Mouse (Mus musculus) kidney, embryonic 14.5 days (tissue): ENCODE results near the gene Heyl. TPM values are rescaled to one million over a fixed set of nuclear protein-coding genes. Genes with fewer than 3 reads are reported as not detected.

ENCODE experiments used
- ATAC-seq: fragments of 200-750 bp; cut with Nextera tagmentation; 2 replicates; pipeline ENCODE4 v1.8.0; 2017; ENCODE audit warnings: moderate number of reproducible peaks, mild to moderate bottlenecking, moderate TSS enrichment, moderate library complexity; ENCODE audit not compliant: low FRiP score, low TSS enrichment
- H3K27ac ChIP-seq: fragments of 300-500 bp; sonication (generic); 2 replicates; pipeline ENCODE4 v1.5.1; 2014; ENCODE audit warnings: low read depth, mild to moderate bottlenecking, low read length, moderate library complexity, mixed read lengths
- H3K27me3 ChIP-seq: fragments of 300-500 bp; sonication (generic); 2 replicates; pipeline ENCODE4 v1.6.1; 2014; ENCODE audit warnings: mild to moderate bottlenecking, low read length; ENCODE audit not compliant: control insufficient read depth, insufficient read depth
- H3K36me3 ChIP-seq: fragments of 300-500 bp; sonication (generic); 2 replicates; pipeline ENCODE4 v1.6.1; 2014; ENCODE audit warnings: low read length, mixed read lengths; ENCODE audit not compliant: control insufficient read depth, insufficient read depth
- H3K4me1 ChIP-seq: fragments of 300-500 bp; sonication (generic); 2 replicates; pipeline ENCODE4 v1.6.1; 2014; ENCODE audit warnings: low read length, mixed read lengths; ENCODE audit not compliant: control insufficient read depth, insufficient read depth
- H3K4me2 ChIP-seq: fragments of 300-500 bp; sonication (generic); replicated peaks from 2 replicates; pipeline ENCODE4 v1.6.1; 2014; ENCODE audit warnings: low read depth, mild to moderate bottlenecking, low read length
- H3K4me3 ChIP-seq: fragments of 300-500 bp; sonication (generic); 2 replicates; pipeline ENCODE4 v1.5.1; 2014; ENCODE audit warnings: mild to moderate bottlenecking, low read length
- H3K9ac ChIP-seq: fragments of 300-500 bp; sonication (generic); 2 replicates; pipeline ENCODE4 v1.6.1; 2014; ENCODE audit warnings: low read depth, mild to moderate bottlenecking, low read length, moderate library complexity
- H3K9me3 ChIP-seq: fragments of 300-500 bp; sonication (generic); 2 replicates; pipeline ENCODE4 v1.6.1; 2016; ENCODE audit warnings: low read length; ENCODE audit not compliant: control insufficient read depth
- WGBS: fragments of 180-500 bp; shearing (Covaris S2); extraction: QIAGEN DNeasy Blood & Tissue Kit; methylation state at CpG from one replicate; pipeline ENCODE4 v1.1.7; 2014; 5-methylcytosine and 5-hydroxymethylcytosine counted together
- polyA plus RNA-seq: library from polyadenylated mRNA; unstranded; fragments of >200 nt; fragmentation: Nextera tagmentation; extraction: Ambion mirVana; gene quantifications from 2 replicates; pipeline ENCODE4 v1.2.1, GENCODE M21; 2014

Heyl gene
- polyA plus RNA-seq, 1 experiment from 2014 or later: 50.2 TPM

DNA sequence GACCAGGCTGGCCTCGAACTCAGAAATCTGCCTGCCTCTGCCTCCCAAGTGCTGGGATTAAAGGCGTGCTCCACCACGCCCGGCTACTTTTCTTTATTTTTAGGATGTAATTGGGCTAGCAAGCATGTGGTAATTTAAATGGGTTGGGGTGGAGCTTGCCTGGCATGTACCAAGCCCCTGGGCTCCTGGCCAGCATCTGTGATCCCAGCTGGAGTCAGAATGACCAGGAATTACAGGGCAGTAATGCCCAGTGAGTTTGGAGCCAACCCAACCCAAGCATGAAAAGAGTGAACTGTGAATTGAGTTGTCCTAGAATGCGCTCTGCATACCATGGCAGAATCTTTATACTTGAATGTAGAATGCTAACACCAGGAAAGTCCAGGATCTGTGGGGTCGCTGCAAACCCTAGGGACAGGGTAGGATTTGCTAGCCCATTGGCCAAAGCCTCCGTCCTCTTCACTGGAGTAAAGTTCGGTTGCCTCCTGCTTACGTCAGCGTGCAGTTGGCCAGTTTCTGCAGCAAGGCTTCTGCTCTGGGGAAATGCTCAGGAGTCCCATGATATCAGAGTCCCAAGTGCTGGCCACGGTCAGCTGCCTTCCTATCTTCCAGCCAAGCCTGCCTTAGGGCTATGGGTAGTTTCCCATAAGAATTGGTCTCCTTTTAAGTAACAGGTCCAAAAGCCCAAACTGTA is 65.8 kb downstream of the Heyl start:
- Histone ChIP-seq H3K27me3 (no peaks in the 10 kb centered on the region), H3K4me1 (no peaks in the 10 kb centered on the region), H3K9me3 (no peaks in the 10 kb centered on the region), H3K36me3 (peaks cover 80% of the 10 kb centered on the region), H3K4me3 (no peak overlapping the region), H3K27ac (no peak overlapping the region), H3K4me2 (no peak overlapping the region), H3K9ac (no peak overlapping the region)
- no peak for ATAC-seq
- WGBS: 92% methylated on average over 11 of the region's 11 CpGs

Other genes starting within 250 kb of the Heyl start
- gene Mycl, start 237.9 kb upstream of the Heyl start, polyA plus RNA-seq: 7.9 and 13.8 TPM in 2 replicates
- 15.8 and 21.7 TPM in 2 replicates for gene Trit1, start 217.0 kb upstream of the Heyl start, polyA plus RNA-seq
- gene Bmp8b, start 128.4 kb upstream of the Heyl start, polyA plus RNA-seq: 0.16 and 0.41 TPM in 2 replicates
- gene Oxct2b, start 117.3 kb upstream of the Heyl start, polyA plus RNA-seq: 0.45 TPM in 1 of 2 replicates, not detected in the other
- 110 and 138 TPM in 2 replicates for gene Ppie, start 93.6 kb upstream of the Heyl start, polyA plus RNA-seq
- gene Hpcal4, start 50.3 kb upstream of the Heyl start, polyA plus RNA-seq: 0.83 and 1.0 TPM in 2 replicates
- 0.16 TPM in 1 of 2 replicates, not detected in the other for gene Nt5c1a, start 32.1 kb upstream of the Heyl start, polyA plus RNA-seq
- gene Pabpc4, start 28.8 kb downstream of the Heyl start, polyA plus RNA-seq: 63.9 and 82.6 TPM in 2 replicates
- gene Oxct2a, start 90.1 kb downstream of the Heyl start, polyA plus RNA-seq: not detected in 2 replicates
- gene Bmp8a, start 109.7 kb downstream of the Heyl start, polyA plus RNA-seq: 0.20 TPM in 1 of 2 replicates, not detected in the other